Mouse (Mus musculus) liver, embryonic 11.5 days (tissue): ENCODE results near the gene Tfap2d. TPM values are rescaled to one million over a fixed set of nuclear protein-coding genes. Genes with fewer than 3 reads are reported as not detected.
A peak's percentile ranks its signal among the peaks of the same experiment; 100 is the strongest.

Experiments
- ATAC-seq: fragments of 200-750 bp; cut with Nextera tagmentation; replicated peaks from 2 replicates; pipeline ENCODE4 v1.8.0; 2017; ENCODE audit warnings: moderate number of reproducible peaks, mild to moderate bottlenecking, moderate TSS enrichment, moderate library complexity; ENCODE audit not compliant: low FRiP score
- DNase-seq: peaks from one replicate; pipeline ENCODE4 v3.0.0-alpha.2; 2017; ENCODE audit warnings: low spot score
- H3K27ac ChIP-seq: fragments of 300-500 bp; sonication (generic); 2 replicates; pipeline ENCODE4 v1.5.1; 2014; ENCODE audit warnings: mild to moderate bottlenecking, low read depth, low read length, control low read depth
- H3K27me3 ChIP-seq: fragments of 300-500 bp; sonication (generic); replicated peaks from 2 replicates; pipeline ENCODE4 v1.6.1; 2014; ENCODE audit warnings: low read length, mixed read lengths; ENCODE audit not compliant: control insufficient read depth, insufficient read depth
- H3K36me3 ChIP-seq: fragments of 300-500 bp; sonication (generic); 2 replicates; pipeline ENCODE4 v1.6.1; 2014; ENCODE audit warnings: mild to moderate bottlenecking, low read length, moderate library complexity, mixed read lengths; ENCODE audit not compliant: control insufficient read depth, insufficient read depth
- H3K4me1 ChIP-seq: fragments of 300-500 bp; sonication (generic); replicated peaks from 2 replicates; pipeline ENCODE4 v1.6.1; 2014; ENCODE audit warnings: low read length, mixed read lengths; ENCODE audit not compliant: control insufficient read depth, insufficient read depth
- H3K4me2 ChIP-seq: fragments of 300-500 bp; sonication (generic); 2 replicates; pipeline ENCODE4 v1.6.1; 2014; ENCODE audit warnings: mild to moderate bottlenecking, control low read depth, moderate library complexity
- H3K4me3 ChIP-seq: fragments of 300-500 bp; sonication (generic); 2 replicates; pipeline ENCODE4 v1.5.1; 2014; ENCODE audit warnings: low read depth, low read length, control low read depth
- H3K9ac ChIP-seq: fragments of 300-500 bp; sonication (generic); 2 replicates; pipeline ENCODE4 v1.6.1; 2014; ENCODE audit warnings: low read depth, low read length, control low read depth
- H3K9me3 ChIP-seq: fragments of 300-500 bp; sonication (generic); 2 replicates; pipeline ENCODE4 v1.6.1; 2016; ENCODE audit warnings: low read length, inconsistent platforms, mixed read lengths; ENCODE audit not compliant: control insufficient read depth
- WGBS: fragments of 180-500 bp; shearing (Covaris S2); extraction: QIAGEN DNeasy Blood & Tissue Kit; methylation state at CpG from one replicate; pipeline ENCODE4 v1.1.7; 2014; 5-methylcytosine and 5-hydroxymethylcytosine counted together
- polyA plus RNA-seq: library from polyadenylated mRNA; unstranded; fragments of >200 nt; fragmentation: Nextera tagmentation; extraction: Ambion mirVana; gene quantifications from 2 replicates; pipeline ENCODE4 v1.2.1, GENCODE M21; 2014

Gene Tfap2d
- polyA plus RNA-seq, 1 experiment from 2014 or later: not detected

GRCm38 (mm10) chr1:19207611-19208010, 104.8 kb downstream of the Tfap2d start:
- peaks cover 49% of the 10 kb centered on the region for H3K27me3 ChIP-seq

GRCm38 (mm10) chr1:19208641-19209358, 106.0 kb downstream of the Tfap2d start, which contains the start of gene Tfap2b:
TSS of gene Tfap2b (plus strand) at chr1:19208914.
- no peak for ATAC-seq

More at GRCm38 (mm10) chr1:19207611-19208010, 104.8 kb downstream of the Tfap2d start:
- 8% methylated on average over 4 of the region's 4 CpGs for WGBS
- DNase-seq (no peak), ATAC-seq (no peak)
- H3K36me3 ChIP-seq: no peaks in the 10 kb centered on the region
- no peaks in the 10 kb centered on the region for H3K4me1 ChIP-seq
- H3K4me2 ChIP-seq: no peak overlapping the region
- H3K27ac ChIP-seq: no peak overlapping the region
- no peak overlapping the region for H3K4me3 ChIP-seq
- no peaks in the 10 kb centered on the region for H3K9me3 ChIP-seq
- H3K9ac ChIP-seq: no peak overlapping the region

GRCm38 (mm10) chr1:19209359-19209745, 106.5 kb downstream of the Tfap2d start:
- Histone ChIP-seq H3K9ac (no peak overlapping the region), H3K4me2 (no peak overlapping the region), H3K27ac (no peak overlapping the region), H3K36me3 (no peaks in the 10 kb centered on the region), H3K4me3 (no peak overlapping the region), H3K27me3 (peaks cover 64% of the 10 kb centered on the region), H3K4me1 (no peaks in the 10 kb centered on the region), H3K9me3 (no peaks in the 10 kb centered on the region)
- 1% methylated on average over 10 of the region's 10 CpGs for WGBS
- ATAC-seq (no peak), DNase-seq (no peak)

More at GRCm38 (mm10) chr1:19208641-19209358, 106.0 kb downstream of the Tfap2d start, which contains the start of gene Tfap2b:
- Histone ChIP-seq H3K27ac (no peak within 1 kb of the TSS), H3K36me3 (no peaks in the 10 kb centered on the region), H3K4me3 (no peak within 1 kb of the TSS), H3K4me2 (peak within 1 kb of the TSS; percentile 35; the same call in 1 of the 2 replicates), H3K9ac (no peak within 1 kb of the TSS), H3K4me1 (no peaks in the 10 kb centered on the region), H3K9me3 (no peaks in the 10 kb centered on the region), H3K27me3 (peaks cover 59% of the 10 kb centered on the region)
- no peak for DNase-seq
- WGBS: 3% methylated on average over 19 of the region's 26 CpGs

GRCm38 (mm10) chr1:19209776-19210175, 107.0 kb downstream of the Tfap2d start:
- H3K27me3 ChIP-seq: peaks cover 68% of the 10 kb centered on the region
- peak overlapping the region; percentile 35 for H3K4me2 ChIP-seq
- ATAC-seq (no peak), DNase-seq (no peak)
- no peaks in the 10 kb centered on the region for H3K9me3 ChIP-seq
- no peaks in the 10 kb centered on the region for H3K36me3 ChIP-seq
- H3K27ac ChIP-seq: no peak overlapping the region
- H3K4me3 ChIP-seq: 0 out of 2 replicates have a peak overlapping the region, but pooled peaks have one; percentile 6
- WGBS: 1% methylated on average over 31 of the region's 31 CpGs
- no peak overlapping the region for H3K9ac ChIP-seq
- H3K4me1 ChIP-seq: no peaks in the 10 kb centered on the region

- Histone ChIP-seq H3K4me2 (peak overlapping the region; percentile 35), H3K4me1 (no peaks in the 10 kb centered on the region), H3K9ac (no peak overlapping the region), H3K9me3 (no peaks in the 10 kb centered on the region), H3K27ac (no peak overlapping the region), H3K27me3 (peaks cover 75% of the 10 kb centered on the region), H3K4me3 (0 out of 2 replicates have a peak overlapping the region, but pooled peaks have one; percentile 6), H3K36me3 (no peaks in the 10 kb centered on the region)
- no peak for DNase-seq
- ATAC-seq: no peak
- 2% methylated on average over 30 of the region's 30 CpGs for WGBS
Measured at GRCm38 (mm10) chr1:19210215-19211032, 107.6 kb downstream of the Tfap2d start.

DNA sequence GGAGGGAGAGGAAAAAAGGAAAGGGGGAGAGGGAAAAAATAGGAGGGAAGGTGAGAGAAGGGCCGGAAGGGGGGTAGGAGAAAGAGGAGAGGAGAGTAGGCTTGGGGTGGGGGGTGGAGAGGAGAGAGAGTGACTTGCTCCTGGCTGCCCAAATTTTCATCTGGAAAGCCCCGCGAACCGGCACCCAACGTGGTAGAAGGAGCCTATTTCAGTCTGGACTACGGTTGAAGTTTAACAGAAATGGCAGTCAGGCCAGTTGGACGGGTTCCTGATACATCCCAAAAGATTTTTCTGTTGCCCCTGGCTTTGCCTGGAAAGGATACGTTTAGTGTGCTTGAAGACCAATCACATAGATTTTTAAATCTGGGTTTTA, 108.2 kb downstream of the Tfap2d start:
- H3K9ac ChIP-seq: no peak overlapping the region
- ATAC-seq (no peak), DNase-seq (no peak)
- 5% methylated on average over 8 of the region's 8 CpGs for WGBS
- H3K4me2 ChIP-seq: no peak overlapping the region
- H3K27me3 ChIP-seq: peaks cover 80% of the 10 kb centered on the region
- no peak overlapping the region for H3K27ac ChIP-seq
- H3K36me3 ChIP-seq: no peaks in the 10 kb centered on the region
- no peaks in the 10 kb centered on the region for H3K9me3 ChIP-seq
- H3K4me3 ChIP-seq: no peak overlapping the region
- no peaks in the 10 kb centered on the region for H3K4me1 ChIP-seq

- ATAC-seq (no peak), DNase-seq (no peak)
- H3K4me3 ChIP-seq: no peak overlapping the region
- H3K9ac ChIP-seq: no peak overlapping the region
- H3K4me2 ChIP-seq: no peak overlapping the region
- 3% methylated on average over 15 of the region's 15 CpGs for WGBS
- no peaks in the 10 kb centered on the region for H3K4me1 ChIP-seq
- H3K27ac ChIP-seq: no peak overlapping the region
- peaks cover 84% of the 10 kb centered on the region for H3K27me3 ChIP-seq
- no peaks in the 10 kb centered on the region for H3K36me3 ChIP-seq
- H3K9me3 ChIP-seq: no peaks in the 10 kb centered on the region
Measured at GRCm38 (mm10) chr1:19211546-19212154, 108.8 kb downstream of the Tfap2d start.

- no peaks in the 10 kb centered on the region for H3K9me3 ChIP-seq
- no peak overlapping the region for H3K27ac ChIP-seq
- no peaks in the 10 kb centered on the region for H3K36me3 ChIP-seq
- H3K4me2 ChIP-seq: no peak overlapping the region
- H3K27me3 ChIP-seq: peaks cover 88% of the 10 kb centered on the region
- ATAC-seq (no peak), DNase-seq (no peak)
- H3K4me1 ChIP-seq: no peaks in the 10 kb centered on the region
- H3K9ac ChIP-seq: no peak overlapping the region
- 0% methylated on average over 4 of the region's 4 CpGs for WGBS
- H3K4me3 ChIP-seq: no peak overlapping the region
Measured at GRCm38 (mm10) chr1:19212691-19213090, 109.9 kb downstream of the Tfap2d start.
